Mouse (Mus musculus) kidney, postnatal 14 days (tissue): Measurements from ENCODE around the gene Rexo2.
"Not testable (repeated sequence)": the region's sequence is repeated elsewhere in the genome, so short reads cannot be mapped to it uniquely, and the experiment has no call there.

Experiments used
- DNase-seq: peaks from one replicate; pipeline ENCODE4 v3.0.0; 2022; ENCODE audit warnings: mixed read lengths

Gene Rexo2

GRCm38 (mm10) chr9:48480411-48481213 is at the start of gene Rexo2:
Gene Rexo2 (minus strand): TSS chr9:48480623.
- peak; percentile 97 for DNase-seq

DNA sequence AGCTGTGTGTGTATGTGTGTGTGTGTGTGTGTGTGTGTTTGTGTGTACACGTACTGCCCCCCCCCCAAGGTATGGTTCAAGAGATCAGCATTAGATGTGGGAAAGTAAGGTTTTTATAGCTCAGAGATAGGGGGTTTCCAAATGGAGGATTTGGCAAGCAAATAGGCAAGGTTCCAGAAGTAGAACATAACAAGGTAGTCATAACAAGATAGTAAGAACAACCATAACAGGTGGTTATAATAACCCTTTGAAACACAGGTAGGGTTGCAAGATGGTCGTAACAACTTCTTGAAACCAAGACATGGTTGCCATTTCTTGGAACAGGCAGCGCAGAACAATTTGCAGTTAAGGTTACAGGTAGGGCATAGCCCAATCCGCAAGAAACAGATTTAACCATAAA is 46.1 kb upstream of the Rexo2 start:
- no peak for DNase-seq

DNA sequence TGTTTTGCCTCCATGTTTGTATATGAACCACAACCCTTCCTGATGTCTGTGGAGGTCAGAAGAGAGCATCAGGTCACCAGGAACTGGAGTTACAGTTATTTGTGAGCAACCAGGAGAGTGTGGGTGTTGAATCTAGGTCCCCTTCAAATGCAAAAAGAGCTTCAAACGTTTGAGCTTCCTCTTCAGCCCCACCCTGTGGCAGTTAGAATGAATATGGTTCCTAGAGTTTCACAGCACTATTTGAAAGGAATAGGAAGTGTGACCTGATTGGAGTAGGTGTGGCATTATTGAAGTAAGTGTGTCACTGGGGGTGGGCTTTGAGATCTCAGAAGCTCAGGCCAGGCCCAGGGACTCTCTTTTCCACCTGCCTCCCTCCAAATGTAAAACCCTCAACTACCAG is 45.1 kb upstream of the Rexo2 start:
- no peak for DNase-seq

- not testable (repeated sequence) for DNase-seq
Measured at GRCm38 (mm10) chr9:48520405-48520804, 40.0 kb upstream of the Rexo2 start.

DNA sequence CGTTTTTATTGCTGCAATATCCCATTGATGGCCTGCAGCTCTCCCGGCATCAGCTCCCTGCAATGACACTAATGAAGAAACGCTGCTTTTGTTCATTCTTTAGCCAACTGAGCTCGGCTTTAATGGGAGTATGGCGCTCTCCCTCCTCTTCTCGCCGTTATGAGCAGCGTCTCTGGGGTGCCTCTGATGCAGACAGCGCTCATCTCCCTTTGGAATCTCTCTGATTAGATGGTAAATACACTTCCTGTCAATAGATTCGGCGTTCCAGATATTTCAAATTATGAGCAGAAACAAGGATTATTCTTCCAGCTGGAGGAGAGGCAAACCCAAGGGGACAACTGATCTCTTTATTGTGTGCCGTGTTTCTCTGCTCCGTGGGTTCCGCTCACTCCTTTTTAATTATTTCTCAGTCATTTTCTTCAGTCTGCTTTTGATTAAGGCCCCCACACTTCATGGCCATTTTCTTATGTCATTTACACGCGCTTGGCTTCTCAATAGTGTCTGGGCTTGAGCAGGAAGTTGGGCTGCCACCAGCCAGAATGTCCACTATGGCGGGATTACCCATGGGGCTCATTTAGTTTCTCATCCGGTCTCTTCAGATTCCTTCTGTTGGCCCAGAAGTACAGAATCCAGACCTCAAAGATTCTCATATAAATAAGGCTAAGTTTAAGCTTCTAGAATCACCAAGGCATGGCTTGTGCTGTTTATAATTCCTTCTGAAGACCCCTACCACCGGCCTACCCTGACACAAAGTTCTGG is 37.1 kb upstream of the Rexo2 start:
- peak; percentile 17 for DNase-seq

GRCm38 (mm10) chr9:48516615-48517371 is 36.4 kb upstream of the Rexo2 start:
- DNase-seq: no peak

DNA sequence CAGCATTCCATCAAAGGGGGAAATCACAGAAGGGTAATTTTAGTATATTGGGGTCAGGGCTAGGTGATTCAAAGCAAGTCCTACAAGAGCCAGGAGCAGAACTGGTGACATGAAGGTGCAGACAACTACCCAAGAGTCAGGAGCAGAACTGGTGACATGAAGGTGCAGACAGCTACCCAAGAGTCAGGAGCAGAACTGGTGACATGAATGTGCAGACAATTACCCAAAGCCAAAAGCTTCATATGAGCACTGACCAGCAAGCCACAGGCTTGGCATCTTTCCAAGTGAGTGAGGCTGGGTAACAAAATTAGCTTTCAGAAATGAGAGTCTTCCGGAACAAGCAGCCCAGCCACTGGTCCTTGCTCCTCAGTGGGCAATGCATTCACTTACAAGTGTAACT is 34.9 kb upstream of the Rexo2 start:
- DNase-seq: peak; percentile 23

DNA sequence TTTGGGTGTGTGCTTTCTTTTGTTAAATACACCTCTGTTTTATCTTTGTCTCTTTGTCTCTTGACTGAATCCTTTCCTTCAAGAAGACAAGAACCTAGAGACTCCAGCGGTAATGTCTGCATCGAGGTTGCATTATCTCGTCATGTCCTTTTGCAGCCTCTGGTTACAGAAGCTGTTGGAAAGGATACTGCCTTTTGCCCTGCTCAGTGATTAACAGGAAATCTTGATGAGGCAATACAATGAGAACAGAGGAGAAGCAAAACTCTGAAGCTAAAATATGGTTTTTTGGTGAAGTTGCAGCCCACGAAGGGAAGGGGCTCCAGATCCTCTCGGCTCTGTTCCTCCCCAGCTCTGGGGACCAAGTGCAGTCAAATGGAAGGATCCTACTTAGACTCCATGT is 29.7 kb upstream of the Rexo2 start:
- DNase-seq: no peak

- DNase-seq: no peak
Measured at GRCm38 (mm10) chr9:48504741-48505365, 24.4 kb upstream of the Rexo2 start.

GRCm38 (mm10) chr9:48503001-48503400 is 22.6 kb upstream of the Rexo2 start:
- no peak for DNase-seq

- DNase-seq: no peak
Measured at GRCm38 (mm10) chr9:48501192-48501591, 20.8 kb upstream of the Rexo2 start.

- no peak for DNase-seq
Measured at GRCm38 (mm10) chr9:48495548-48495932, 15.1 kb upstream of the Rexo2 start.

GRCm38 (mm10) chr9:48494817-48495547 is 14.6 kb upstream of the Rexo2 start, which contains the start of the genes Rbm7 and Gm5617:
Gene Rbm7 (minus strand): TSS chr9:48495299.
Gene Gm5617 (plus strand): TSS chr9:48495442.
- peak; percentile 96 for DNase-seq

DNA sequence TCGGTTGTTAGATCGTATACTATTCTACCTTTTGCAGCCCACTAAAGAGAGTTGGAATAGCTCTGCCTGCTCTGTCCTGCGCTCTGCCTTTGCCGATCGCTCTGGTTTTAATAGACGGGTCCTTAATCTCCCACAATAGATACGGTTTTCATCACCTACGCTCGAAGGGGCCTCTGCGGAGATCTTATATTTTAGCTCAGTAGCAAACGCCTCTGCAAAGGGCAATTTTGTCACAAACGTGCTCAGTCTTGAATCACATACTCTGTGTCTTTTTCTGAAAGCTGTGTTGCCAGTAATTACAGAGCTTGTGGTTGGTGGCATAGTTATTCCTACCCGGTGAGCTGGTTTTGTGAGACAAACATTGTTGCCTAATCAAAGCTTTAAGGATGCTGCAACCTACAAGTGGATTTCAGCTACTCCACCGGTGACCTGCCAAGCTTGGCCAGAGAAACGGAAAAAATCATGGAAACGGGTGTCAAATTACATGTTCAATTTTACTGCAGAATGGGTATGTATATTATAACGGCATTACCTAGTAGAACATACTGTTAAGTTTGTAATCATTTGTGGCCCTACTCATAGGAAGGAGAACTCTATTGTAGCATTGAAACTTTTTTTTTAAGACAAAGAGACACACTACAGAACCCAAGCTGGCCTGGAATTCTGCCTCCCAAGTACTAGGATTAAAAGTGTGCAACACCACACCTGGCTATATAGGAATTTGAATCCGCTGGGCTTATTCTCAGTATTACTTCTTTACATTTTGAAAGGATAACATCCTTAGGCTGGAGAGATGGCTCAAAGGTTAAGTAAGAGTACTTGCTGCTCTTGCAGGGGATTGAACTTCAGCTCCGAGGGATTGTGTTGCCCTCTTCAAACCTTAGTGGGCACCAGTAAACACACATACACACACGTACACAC is 1.1 kb upstream of the Rexo2 start:
- no peak for DNase-seq

DNA sequence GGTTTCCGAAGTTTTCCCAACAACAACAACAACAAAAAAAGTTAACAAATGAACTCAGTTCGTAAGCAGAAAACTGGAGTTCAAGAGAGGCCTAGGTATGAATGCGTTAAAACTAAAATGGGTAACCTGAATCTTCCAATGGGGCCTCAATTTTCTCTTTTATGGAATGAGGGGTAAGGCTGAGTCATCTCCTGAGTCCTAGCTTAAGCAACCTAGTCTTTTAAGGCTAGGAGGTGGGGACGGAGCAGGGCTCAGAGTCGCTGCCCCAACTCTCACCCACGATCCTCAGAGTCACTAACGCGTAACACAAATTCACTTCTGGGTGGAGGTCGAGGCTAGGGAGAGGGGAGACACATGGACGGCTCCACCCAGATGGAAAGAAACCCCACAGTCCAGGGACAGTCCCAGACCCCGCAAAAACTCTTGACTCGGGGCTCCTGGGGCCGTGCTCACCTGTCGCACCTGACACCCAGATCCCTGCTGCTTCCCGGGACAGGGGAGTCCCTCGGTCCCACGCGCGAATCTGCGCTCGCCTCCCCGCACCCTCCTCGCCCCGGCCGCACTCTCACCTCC is 499 bp downstream of the Rexo2 start:
- DNase-seq: no peak

DNA sequence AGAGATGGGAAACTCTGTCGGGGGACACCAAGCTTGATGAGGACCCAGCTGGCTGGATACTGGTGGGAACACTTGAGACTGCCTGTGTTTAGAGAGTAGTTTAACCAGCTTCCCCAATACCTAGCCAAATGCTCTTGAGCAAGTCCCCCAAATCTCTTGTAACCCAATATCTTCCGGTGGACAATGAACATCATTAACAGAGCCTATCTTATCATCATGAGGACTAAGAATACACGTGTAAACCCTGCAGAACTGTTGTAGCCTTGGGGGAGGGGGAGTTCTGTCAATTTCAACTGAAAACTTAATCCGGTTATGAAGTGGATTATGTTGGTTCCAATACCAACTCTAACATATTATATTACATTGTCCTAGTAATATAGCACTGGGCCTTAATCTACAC is 1.6 kb downstream of the Rexo2 start:
- DNase-seq: no peak

DNA sequence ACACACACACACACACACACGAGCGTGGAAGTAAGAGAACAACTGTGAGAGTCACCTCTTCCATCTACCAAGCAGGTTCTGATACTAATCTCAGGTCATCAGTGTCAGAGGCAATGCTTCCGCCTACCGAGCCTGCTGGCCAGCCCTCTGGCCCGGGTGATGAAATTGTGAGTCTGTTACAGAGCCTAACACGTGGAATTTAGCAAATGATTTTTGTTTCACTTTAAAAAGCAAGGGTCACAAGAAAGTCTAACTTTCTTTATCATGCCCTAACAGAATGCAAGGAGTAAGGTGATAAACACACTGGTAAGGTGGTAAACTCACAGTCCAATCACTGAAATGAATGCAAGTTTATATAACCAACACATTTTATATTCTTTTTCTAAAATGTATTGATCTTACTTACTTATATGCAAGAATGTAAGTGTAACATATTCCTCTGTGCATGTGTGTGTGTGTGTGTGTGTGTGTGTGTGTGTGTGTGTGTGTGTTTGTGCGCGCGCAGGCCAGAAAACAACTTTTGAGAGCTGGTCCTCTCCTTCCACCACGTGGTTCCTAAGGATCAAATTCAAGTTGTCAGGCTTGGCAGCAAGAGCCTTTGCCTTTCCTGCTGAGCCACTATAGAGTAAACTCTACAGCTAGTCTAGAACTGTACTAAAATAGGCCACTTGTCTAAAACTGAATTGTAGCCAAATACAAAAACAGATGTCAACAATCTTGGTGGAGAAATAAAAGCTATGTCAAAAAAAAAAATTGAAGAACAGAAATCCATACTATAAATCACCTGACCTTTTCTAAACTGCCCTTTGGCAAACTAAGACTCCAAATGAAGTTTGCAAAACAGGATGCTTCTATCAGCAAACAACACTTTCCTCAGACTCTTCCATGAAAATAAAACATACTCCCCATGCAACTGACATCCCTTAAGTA is 3.9 kb downstream of the Rexo2 start:
- DNase-seq: peak; percentile 30

- DNase-seq: no peak
Measured at GRCm38 (mm10) chr9:48474367-48474766, 6.1 kb downstream of the Rexo2 start.

GRCm38 (mm10) chr9:48473131-48473530 is 7.3 kb downstream of the Rexo2 start:
- no peak for DNase-seq
